Mouse (Mus musculus) liver, adult 2 months (tissue): ENCODE measurements around the gene 2210408I21Rik. TPM values are rescaled to one million over a fixed set of nuclear protein-coding genes. Genes with fewer than 3 reads are reported as not detected.

Experiments
- DNase-seq: peaks from one replicate; pipeline ENCODE4 v3.0.0-alpha.2; 2011; ENCODE audit warnings: low read depth, low spot score; ENCODE audit errors: extremely low read depth
- H3K27ac ChIP-seq: fragments of 200-500 bp; replicated peaks from 2 replicates; pipeline ENCODE4 v1.5.1; 2012; ENCODE audit warnings: low read depth, mild to moderate bottlenecking, control low read depth, inconsistent platforms, low read length; ENCODE audit not compliant: insufficient read depth
- H3K27me3 ChIP-seq: fragments of 200-500 bp; 2 replicates; pipeline ENCODE4 v1.6.1; 2012; ENCODE audit warnings: mild to moderate bottlenecking, moderate library complexity, low read length, inconsistent platforms; ENCODE audit not compliant: control insufficient read depth, insufficient read depth
- H3K36me3 ChIP-seq: fragments of 200-500 bp; 2 replicates; pipeline ENCODE4 v1.6.1; 2012; ENCODE audit warnings: low read length, inconsistent platforms; ENCODE audit not compliant: control insufficient read depth, insufficient read depth
- H3K4me1 ChIP-seq: fragments of 200-500 bp; 2 replicates; pipeline ENCODE4 v1.6.1; 2011; ENCODE audit warnings: low read length; ENCODE audit not compliant: control insufficient read depth, insufficient read depth
- H3K4me3 ChIP-seq: fragments of 200-500 bp; 2 replicates; pipeline ENCODE4 v1.5.1; 2011; ENCODE audit warnings: low read depth, mild to moderate bottlenecking, control low read depth, low read length, moderate library complexity; ENCODE audit not compliant: insufficient read depth
- H3K79me2 ChIP-seq: fragments of 200-500 bp; 2 replicates; pipeline ENCODE4 v1.6.1; 2012; ENCODE audit warnings: inconsistent platforms, mild to moderate bottlenecking, low read length, moderate library complexity; ENCODE audit not compliant: control insufficient read depth, insufficient read depth
- H3K9ac ChIP-seq: fragments of 200-500 bp; 2 replicates; pipeline ENCODE4 v1.6.1; 2012; ENCODE audit warnings: low read depth, mild to moderate bottlenecking, control low read depth, inconsistent platforms, low read length
- CTCF ChIP-seq: fragments of 200-500 bp; IDR thresholded peaks from 2 replicates; pipeline ENCODE4 v1.5.1; 2011; ENCODE audit warnings: low read depth, low read length, control low read depth
- POLR2A ChIP-seq: fragments of 200-500 bp; IDR thresholded peaks from 2 replicates; pipeline ENCODE4 v1.6.1; 2011; ENCODE audit warnings: low read length, control low read depth; ENCODE audit not compliant: insufficient read depth; ENCODE audit errors: extremely low read depth
- WGBS: fragments of 180-500 bp; shearing (Covaris S2); methylation state at CpG from one replicate; pipeline ENCODE4 v1.1.7; 2018; 5-methylcytosine and 5-hydroxymethylcytosine counted together
- polyA plus RNA-seq: library from polyadenylated mRNA; depleted of rRNA; stranded (reverse); fragments of >200 nt; gene quantifications from 2 replicates; pipeline ENCODE4 v1.2.3, GENCODE M21; 2012
- total RNA-seq: library from RNA; depleted of rRNA; stranded (reverse); fragments of >200 nt; gene quantifications from 2 replicates; pipeline ENCODE4 v1.2.3, GENCODE M21; 2014

Gene 2210408I21Rik
- total and polyA plus RNA-seq, 2 experiments = 0.55 to 3.0 TPM

GRCm38 (mm10) chr13:77295519-77295918, 160.2 kb downstream of the 2210408I21Rik start:
- Histone ChIP-seq H3K4me3 (no peak overlapping the region), H3K79me2 (no peaks in the 10 kb centered on the region), H3K9ac (no peak overlapping the region), H3K27me3 (no peaks in the 10 kb centered on the region), H3K4me1 (no peaks in the 10 kb centered on the region), H3K36me3 (no peaks in the 10 kb centered on the region), H3K27ac (no peak overlapping the region)
- no peak for TF ChIP-seq POLR2A
- TF ChIP-seq CTCF = no peak
- no peak for DNase-seq
- 83% methylated on average over 3 of the region's 3 CpGs for WGBS

DNA sequence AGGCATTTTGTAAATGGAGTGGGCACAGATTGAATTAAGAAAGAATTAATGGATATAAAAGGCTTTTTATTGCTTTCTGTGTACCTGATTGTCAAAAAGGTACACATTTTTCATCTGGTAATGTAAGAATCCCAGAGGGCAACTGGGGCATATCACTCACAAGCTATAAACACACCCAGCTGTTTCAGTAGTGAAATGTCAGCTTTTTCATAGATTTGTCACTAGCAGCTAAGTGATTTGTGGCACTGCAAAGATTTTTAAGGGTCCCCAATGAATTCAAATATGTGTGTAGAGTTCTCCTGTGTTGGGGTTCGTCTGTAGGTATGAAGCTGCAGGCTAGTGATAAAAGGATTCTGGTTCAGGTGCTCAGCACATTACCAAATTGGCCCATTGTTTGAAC, 188.8 kb downstream of the 2210408I21Rik start:
- no peak for DNase-seq
- TF ChIP-seq CTCF = no peak
- TF ChIP-seq POLR2A = no peak
- no peak overlapping the region for H3K4me3 ChIP-seq
- no peaks in the 10 kb centered on the region for H3K27me3 ChIP-seq
- H3K9ac ChIP-seq = no peak overlapping the region
- H3K4me1 ChIP-seq = no peaks in the 10 kb centered on the region
- no peaks in the 10 kb centered on the region for H3K79me2 ChIP-seq
- no peak overlapping the region for H3K27ac ChIP-seq
- no peaks in the 10 kb centered on the region for H3K36me3 ChIP-seq
- WGBS = 77% methylated on average over 1 of the region's 1 CpGs

DNA sequence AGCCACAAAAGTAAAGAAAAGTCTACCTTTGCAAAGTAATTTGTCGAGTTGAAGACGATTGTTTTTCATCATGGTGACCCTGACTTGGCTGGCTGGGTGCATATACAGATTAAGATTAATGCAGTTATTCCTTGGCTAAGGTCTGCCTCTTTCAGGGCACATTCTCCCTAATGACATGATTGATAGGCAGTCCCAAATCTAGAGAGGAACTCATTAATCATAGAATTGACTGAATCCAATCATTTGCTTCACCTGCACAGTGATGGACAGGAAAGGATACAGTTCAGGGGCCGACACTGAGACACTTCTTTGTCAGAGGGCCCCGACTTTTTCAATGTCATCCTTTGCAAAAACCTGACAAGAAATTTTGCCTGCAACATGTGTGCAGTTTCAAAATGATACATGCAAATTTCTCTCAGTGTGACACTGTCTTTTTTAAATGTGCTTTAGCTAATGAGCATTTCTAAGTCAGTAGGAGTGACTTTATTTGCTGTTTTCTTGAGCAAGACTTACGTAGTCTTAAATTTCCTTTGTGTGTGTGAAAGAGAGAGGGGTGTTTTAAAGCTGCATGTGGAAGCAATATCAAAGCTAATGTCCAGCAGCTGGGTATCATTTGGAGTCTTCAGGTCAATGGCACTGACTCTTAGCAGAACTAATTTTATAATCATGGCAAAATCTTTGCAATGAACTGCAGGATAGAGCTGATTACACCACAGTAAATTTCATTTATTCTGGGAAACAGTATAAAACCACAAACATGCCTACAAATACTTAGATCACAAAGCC, 191.0 kb downstream of the 2210408I21Rik start:
- H3K27me3 ChIP-seq = no peaks in the 10 kb centered on the region
- 79% methylated on average over 5 of the region's 5 CpGs for WGBS
- H3K27ac ChIP-seq = no peak overlapping the region
- H3K4me3 ChIP-seq = no peak overlapping the region
- no peaks in the 10 kb centered on the region for H3K36me3 ChIP-seq
- TF ChIP-seq POLR2A = no peak
- H3K79me2 ChIP-seq = no peaks in the 10 kb centered on the region
- DNase-seq = no peak
- H3K4me1 ChIP-seq = no peaks in the 10 kb centered on the region
- no peak overlapping the region for H3K9ac ChIP-seq

GRCm38 (mm10) chr13:77342097-77342496, 206.8 kb downstream of the 2210408I21Rik start:
- H3K36me3 ChIP-seq = no peaks in the 10 kb centered on the region

GRCm38 (mm10) chr13:77385448-77385970, 250.2 kb downstream of the 2210408I21Rik start:
- Histone ChIP-seq H3K4me1 (no peaks in the 10 kb centered on the region), H3K79me2 (no peaks in the 10 kb centered on the region), H3K27me3 (no peaks in the 10 kb centered on the region), H3K27ac (no peak overlapping the region), H3K9ac (no peak overlapping the region), H3K36me3 (no peaks in the 10 kb centered on the region), H3K4me3 (no peak overlapping the region)
- TF ChIP-seq CTCF (no peak), POLR2A (no peak)
- WGBS = 93% methylated on average over 3 of the region's 3 CpGs
- DNase-seq = no peak

More at GRCm38 (mm10) chr13:77342097-77342496, 206.8 kb downstream of the 2210408I21Rik start:
- H3K27me3 ChIP-seq = no peaks in the 10 kb centered on the region
- H3K27ac ChIP-seq = no peak overlapping the region
- H3K4me1 ChIP-seq = no peaks in the 10 kb centered on the region
- TF ChIP-seq CTCF (no peak), POLR2A (no peak)
- H3K9ac ChIP-seq = no peak overlapping the region
- H3K4me3 ChIP-seq = no peak overlapping the region
- WGBS = 70% methylated on average over 2 of the region's 2 CpGs
- no peaks in the 10 kb centered on the region for H3K79me2 ChIP-seq
- DNase-seq = no peak

- TF ChIP-seq POLR2A (no peak), CTCF (no peak)
- 93% methylated on average over 4 of the region's 4 CpGs for WGBS
Measured at GRCm38 (mm10) chr13:77386001-77386400, 250.7 kb downstream of the 2210408I21Rik start.

More at GRCm38 (mm10) chr13:77386001-77386400, 250.7 kb downstream of the 2210408I21Rik start:
- H3K4me1 ChIP-seq = no peaks in the 10 kb centered on the region
- no peaks in the 10 kb centered on the region for H3K36me3 ChIP-seq
- DNase-seq = no peak
- H3K27me3 ChIP-seq = no peaks in the 10 kb centered on the region
- H3K4me3 ChIP-seq = no peak overlapping the region
- H3K9ac ChIP-seq = no peak overlapping the region
- no peak overlapping the region for H3K27ac ChIP-seq
- no peaks in the 10 kb centered on the region for H3K79me2 ChIP-seq
